Mouse (Mus musculus): ENCODE measurements around the gene Arpp19. TPM values are rescaled to one million over a fixed set of nuclear protein-coding genes. Genes with fewer than 3 reads are reported as not detected.

The Arpp19 gene
- polyA plus RNA-seq, 1 experiment from 2014 or later = 386 TPM

DNA sequence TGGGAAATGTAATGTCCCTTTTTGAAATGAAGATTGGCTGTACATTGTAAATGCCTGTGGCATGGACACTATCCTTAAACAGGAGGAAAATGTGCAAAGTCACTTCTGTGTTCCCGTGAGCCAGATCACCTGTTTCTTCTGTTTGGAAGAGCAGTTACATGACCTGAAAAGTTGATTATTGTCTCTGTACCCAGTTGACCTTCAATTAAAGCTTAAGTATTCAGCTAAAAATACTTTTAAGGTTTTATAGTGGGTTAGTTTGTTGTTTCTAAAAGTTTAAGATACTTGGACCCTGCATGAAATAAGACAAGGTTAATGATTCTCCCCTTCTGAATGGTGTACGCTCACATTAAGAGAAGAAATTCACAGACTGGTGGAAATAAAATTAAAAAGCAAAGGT is 3.2 kb downstream of the Arpp19 start:
- DNase-seq (ENCODE audit: low spot score) = no peak
- Histone ChIP-seq H3K4me1 (ENCODE audit: control insufficient read depth, insufficient read depth, low read length) (no peaks in the 10 kb centered on the region), H3K27ac (replicated peaks; ENCODE audit: low read depth, low read length) (no peak overlapping the region), H3K36me3 (replicated peaks; ENCODE audit: control insufficient read depth, insufficient read depth, low read depth, low read length) (no peaks in the 10 kb centered on the region), H3K4me2 (ENCODE audit: low read depth, low read length) (no peak overlapping the region), H3K9me3 (replicated peaks; ENCODE audit: control insufficient read depth, low read length) (no peaks in the 10 kb centered on the region), H3K4me3 (ENCODE audit: low read depth, low read length) (no peak overlapping the region), H3K27me3 (ENCODE audit: control insufficient read depth, insufficient read depth, low read length) (no peaks in the 10 kb centered on the region), H3K9ac (replicated peaks; ENCODE audit: low read length) (no peak overlapping the region)
- no peak for ATAC-seq (replicated peaks; ENCODE audit: insufficient number of reproducible peaks, low FRiP score, low TSS enrichment, low read depth)
- WGBS = 79% methylated on average over 2 of the region's 2 CpGs

DNA sequence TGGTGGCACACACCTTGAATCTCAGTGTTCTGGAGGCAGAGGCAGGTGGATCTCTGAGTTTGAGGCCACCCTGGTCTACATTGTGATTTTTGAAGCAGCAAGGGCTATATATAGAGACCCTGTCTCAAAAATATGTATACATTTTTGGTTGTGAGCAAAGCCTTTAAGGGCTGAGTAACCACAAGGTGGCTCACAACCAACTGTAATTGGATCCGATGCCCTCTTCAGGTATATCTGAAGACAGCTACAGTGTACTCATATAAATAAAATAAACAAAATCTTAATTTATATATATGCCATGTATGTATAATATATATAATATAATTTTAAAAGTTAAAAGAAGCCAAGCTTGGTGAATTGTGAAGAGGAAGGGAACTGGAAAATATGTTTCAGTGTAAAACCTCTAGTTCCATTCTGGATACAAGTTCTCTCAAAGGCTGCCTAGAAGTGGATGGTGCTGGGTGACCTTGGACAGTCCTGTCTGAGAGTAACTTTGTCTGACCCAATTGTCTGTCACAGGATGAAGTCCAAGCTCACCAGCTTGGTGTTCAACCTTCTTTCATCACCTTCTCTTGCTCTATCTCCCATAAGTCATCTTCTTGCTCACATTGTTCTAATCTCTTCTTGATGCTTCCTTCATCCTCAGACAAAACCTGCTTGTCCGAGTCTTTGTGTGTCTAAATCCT is 4.6 kb downstream of the Arpp19 start:
- Histone ChIP-seq H3K4me1 (ENCODE audit: control insufficient read depth, insufficient read depth, low read length) (no peaks in the 10 kb centered on the region), H3K9me3 (replicated peaks; ENCODE audit: control insufficient read depth, low read length) (no peaks in the 10 kb centered on the region), H3K27ac (replicated peaks; ENCODE audit: low read depth, low read length) (no peak overlapping the region), H3K4me2 (ENCODE audit: low read depth, low read length) (no peak overlapping the region), H3K27me3 (ENCODE audit: control insufficient read depth, insufficient read depth, low read length) (no peaks in the 10 kb centered on the region), H3K9ac (replicated peaks; ENCODE audit: low read length) (no peak overlapping the region), H3K36me3 (replicated peaks; ENCODE audit: control insufficient read depth, insufficient read depth, low read depth, low read length) (no peaks in the 10 kb centered on the region; the same call in 1 of the 2 replicates), H3K4me3 (ENCODE audit: low read depth, low read length) (no peak overlapping the region)
- no peak for ATAC-seq (replicated peaks; ENCODE audit: insufficient number of reproducible peaks, low FRiP score, low TSS enrichment, low read depth)
- DNase-seq (ENCODE audit: low spot score) = no peak
- 89% methylated on average over 2 of the region's 2 CpGs for WGBS

DNA sequence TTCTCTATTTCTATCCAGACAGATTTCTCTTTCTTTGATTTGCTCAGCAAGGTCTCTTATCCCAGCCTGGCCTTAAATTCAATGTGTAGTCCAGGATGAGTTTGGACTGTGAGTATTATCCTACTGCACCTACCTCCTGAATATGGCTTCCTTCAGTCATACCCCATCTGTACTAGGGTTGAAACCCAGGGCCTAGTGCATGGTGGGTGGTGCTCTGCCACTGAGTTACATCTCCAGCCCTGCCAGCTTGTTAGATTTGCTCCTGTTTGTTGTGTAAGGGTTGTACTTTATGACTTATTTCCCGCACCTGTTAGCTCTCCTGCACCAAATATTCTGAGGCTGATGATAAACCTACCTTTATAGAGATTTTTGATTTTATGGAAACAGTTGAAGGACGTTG is 5.8 kb downstream of the Arpp19 start:
- no peaks in the 10 kb centered on the region for H3K27me3 ChIP-seq (ENCODE audit: control insufficient read depth, insufficient read depth, low read length)

GRCm38 (mm10) chr9:75047079-75047478 is 9.7 kb downstream of the Arpp19 start:
- H3K9me3 ChIP-seq (replicated peaks; ENCODE audit: control insufficient read depth, low read length) = no peaks in the 10 kb centered on the region
- H3K27ac ChIP-seq (replicated peaks; ENCODE audit: low read depth, low read length) = no peak overlapping the region

More for the DNA sequence above, 5.8 kb downstream of the Arpp19 start:
- 93% methylated on average over 2 of the region's 2 CpGs for WGBS
- H3K9me3 ChIP-seq (replicated peaks; ENCODE audit: control insufficient read depth, low read length) = no peaks in the 10 kb centered on the region
- DNase-seq (ENCODE audit: low spot score) (no peak), ATAC-seq (replicated peaks; ENCODE audit: insufficient number of reproducible peaks, low FRiP score, low TSS enrichment, low read depth) (no peak)
- H3K27ac ChIP-seq (replicated peaks; ENCODE audit: low read depth, low read length) = no peak overlapping the region
- H3K4me3 ChIP-seq (ENCODE audit: low read depth, low read length) = no peak overlapping the region
- no peak overlapping the region for H3K4me2 ChIP-seq (ENCODE audit: low read depth, low read length)
- H3K9ac ChIP-seq (replicated peaks; ENCODE audit: low read length) = no peak overlapping the region
- H3K4me1 ChIP-seq (ENCODE audit: control insufficient read depth, insufficient read depth, low read length) = no peaks in the 10 kb centered on the region
- no peaks in the 10 kb centered on the region; the same call in 1 of the 2 replicates for H3K36me3 ChIP-seq (replicated peaks; ENCODE audit: control insufficient read depth, insufficient read depth, low read depth, low read length)

GRCm38 (mm10) chr9:75049100-75049499 is 11.7 kb downstream of the Arpp19 start:
- Histone ChIP-seq H3K27me3 (ENCODE audit: control insufficient read depth, insufficient read depth, low read length) (no peaks in the 10 kb centered on the region), H3K27ac (replicated peaks; ENCODE audit: low read depth, low read length) (no peak overlapping the region), H3K9ac (replicated peaks; ENCODE audit: low read length) (no peak overlapping the region), H3K9me3 (replicated peaks; ENCODE audit: control insufficient read depth, low read length) (no peaks in the 10 kb centered on the region), H3K4me2 (ENCODE audit: low read depth, low read length) (no peak overlapping the region), H3K4me1 (ENCODE audit: control insufficient read depth, insufficient read depth, low read length) (no peaks in the 10 kb centered on the region), H3K36me3 (replicated peaks; ENCODE audit: control insufficient read depth, insufficient read depth, low read depth, low read length) (no peaks in the 10 kb centered on the region; the same call in 1 of the 2 replicates), H3K4me3 (ENCODE audit: low read depth, low read length) (no peak overlapping the region)
- 88% methylated on average over 3 of the region's 3 CpGs for WGBS
- no peak for DNase-seq (ENCODE audit: low spot score)
- no peak for ATAC-seq (replicated peaks; ENCODE audit: insufficient number of reproducible peaks, low FRiP score, low TSS enrichment, low read depth)

More at GRCm38 (mm10) chr9:75047079-75047478, 9.7 kb downstream of the Arpp19 start:
- Histone ChIP-seq H3K27me3 (ENCODE audit: control insufficient read depth, insufficient read depth, low read length) (no peaks in the 10 kb centered on the region), H3K4me1 (ENCODE audit: control insufficient read depth, insufficient read depth, low read length) (no peaks in the 10 kb centered on the region), H3K4me2 (ENCODE audit: low read depth, low read length) (no peak overlapping the region), H3K36me3 (replicated peaks; ENCODE audit: control insufficient read depth, insufficient read depth, low read depth, low read length) (no peaks in the 10 kb centered on the region; the same call in 1 of the 2 replicates), H3K4me3 (ENCODE audit: low read depth, low read length) (no peak overlapping the region), H3K9ac (replicated peaks; ENCODE audit: low read length) (no peak overlapping the region)
- ATAC-seq (replicated peaks; ENCODE audit: insufficient number of reproducible peaks, low FRiP score, low TSS enrichment, low read depth) (no peak), DNase-seq (ENCODE audit: low spot score) (no peak)

- H3K27me3 ChIP-seq (ENCODE audit: control insufficient read depth, insufficient read depth, low read length) = no peaks in the 10 kb centered on the region
- DNase-seq (ENCODE audit: low spot score) (peak; percentile 83), ATAC-seq (replicated peaks; ENCODE audit: insufficient number of reproducible peaks, low FRiP score, low TSS enrichment, low read depth) (no peak)
- 43% methylated on average over 3 of the region's 3 CpGs for WGBS
- H3K27ac ChIP-seq (replicated peaks; ENCODE audit: low read depth, low read length) = no peak overlapping the region
- no peaks in the 10 kb centered on the region; the same call in 1 of the 2 replicates for H3K36me3 ChIP-seq (replicated peaks; ENCODE audit: control insufficient read depth, insufficient read depth, low read depth, low read length)
- no peak overlapping the region for H3K4me2 ChIP-seq (ENCODE audit: low read depth, low read length)
- no peak overlapping the region for H3K9ac ChIP-seq (replicated peaks; ENCODE audit: low read length)
- H3K4me1 ChIP-seq (ENCODE audit: control insufficient read depth, insufficient read depth, low read length) = no peaks in the 10 kb centered on the region
- no peak overlapping the region for H3K4me3 ChIP-seq (ENCODE audit: low read depth, low read length)
- H3K9me3 ChIP-seq (replicated peaks; ENCODE audit: control insufficient read depth, low read length) = no peaks in the 10 kb centered on the region
Measured at GRCm38 (mm10) chr9:75050003-75050402, 12.6 kb downstream of the Arpp19 start.

- Histone ChIP-seq H3K27me3 (ENCODE audit: control insufficient read depth, insufficient read depth, low read length) (no peaks in the 10 kb centered on the region), H3K36me3 (replicated peaks; ENCODE audit: control insufficient read depth, insufficient read depth, low read depth, low read length) (peaks cover 2% of the 10 kb centered on the region; the same call in 1 of the 2 replicates), H3K4me2 (ENCODE audit: low read depth, low read length) (no peak overlapping the region), H3K9me3 (replicated peaks; ENCODE audit: control insufficient read depth, low read length) (no peaks in the 10 kb centered on the region), H3K9ac (replicated peaks; ENCODE audit: low read length) (no peak overlapping the region), H3K4me1 (ENCODE audit: control insufficient read depth, insufficient read depth, low read length) (no peaks in the 10 kb centered on the region), H3K4me3 (ENCODE audit: low read depth, low read length) (no peak overlapping the region), H3K27ac (replicated peaks; ENCODE audit: low read depth, low read length) (no peak overlapping the region)
- DNase-seq (ENCODE audit: low spot score) = no peak
- 90% methylated on average over 4 of the region's 4 CpGs for WGBS
- no peak for ATAC-seq (replicated peaks; ENCODE audit: insufficient number of reproducible peaks, low FRiP score, low TSS enrichment, low read depth)
Measured at GRCm38 (mm10) chr9:75051841-75052240, 14.4 kb downstream of the Arpp19 start.

GRCm38 (mm10) chr9:75055046-75055445 is 17.6 kb downstream of the Arpp19 start:
- no peak for DNase-seq (ENCODE audit: low spot score)
- no peak for ATAC-seq (replicated peaks; ENCODE audit: insufficient number of reproducible peaks, low FRiP score, low TSS enrichment, low read depth)
- no peak overlapping the region for H3K4me2 ChIP-seq (ENCODE audit: low read depth, low read length)
- no peaks in the 10 kb centered on the region for H3K4me1 ChIP-seq (ENCODE audit: control insufficient read depth, insufficient read depth, low read length)
- H3K36me3 ChIP-seq (replicated peaks; ENCODE audit: control insufficient read depth, insufficient read depth, low read depth, low read length) = peaks cover 4% of the 10 kb centered on the region
- WGBS = 90% methylated on average over 5 of the region's 5 CpGs
- H3K27me3 ChIP-seq (ENCODE audit: control insufficient read depth, insufficient read depth, low read length) = no peaks in the 10 kb centered on the region
- H3K4me3 ChIP-seq (ENCODE audit: low read depth, low read length) = no peak overlapping the region
- H3K9ac ChIP-seq (replicated peaks; ENCODE audit: low read length) = no peak overlapping the region
- no peak overlapping the region for H3K27ac ChIP-seq (replicated peaks; ENCODE audit: low read depth, low read length)
- no peaks in the 10 kb centered on the region for H3K9me3 ChIP-seq (replicated peaks; ENCODE audit: control insufficient read depth, low read length)
